Mouse (Mus musculus) T-helper 1 cell (primary cell): ENCODE results near the gene Prcp.

Experiments
- in situ Hi-C: fragments of 300-600 bp; cut with MboI, MseI; formaldehyde crosslinking; loops from one replicate; pipeline ENCODE4 v1.15.1; 2025; ENCODE audit warnings: high pct_unique_total_duplicates

The Prcp gene

DNA sequence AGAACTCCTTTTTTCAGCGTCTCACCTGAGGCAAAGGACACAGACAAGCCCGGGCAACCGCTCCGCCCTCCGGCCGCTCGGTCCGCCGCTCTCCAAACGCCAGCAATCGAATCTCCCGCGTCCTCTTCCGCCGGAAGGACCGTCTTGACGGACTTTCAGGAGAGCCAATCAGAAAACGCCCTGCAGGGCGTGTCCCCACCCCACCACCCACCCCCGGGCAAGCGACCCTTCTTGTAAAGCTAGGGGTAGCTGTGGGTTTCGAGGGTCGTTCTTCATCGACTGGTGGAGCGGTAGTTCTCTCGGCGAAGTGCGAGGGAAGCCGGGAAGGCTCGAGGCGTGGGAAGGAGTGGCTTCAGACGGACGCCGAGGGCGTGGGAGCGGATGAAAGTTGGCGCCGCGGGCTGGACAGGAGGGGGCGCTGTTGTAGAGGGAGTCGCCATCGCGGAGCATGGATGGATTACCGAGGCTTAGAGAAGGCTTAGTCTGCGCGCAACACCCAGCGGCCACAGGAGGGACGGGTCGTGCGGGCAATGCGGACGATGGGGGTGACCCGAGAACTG is at the start of gene Prcp, which contains the start of gene Ddias:
Gene Prcp (plus strand): TSS at position 355 of the 560 bp plus-strand sequence.
Gene Ddias (minus strand): TSS at position 132 of the 560 bp plus-strand sequence.
- in situ Hi-C loops = loop anchor here (5.0 to 10.0 kb wide), 2 partner anchors 209 to 237 kb away; partner anchors contain the start of genes Ankrd42 and Pcf11

DNA sequence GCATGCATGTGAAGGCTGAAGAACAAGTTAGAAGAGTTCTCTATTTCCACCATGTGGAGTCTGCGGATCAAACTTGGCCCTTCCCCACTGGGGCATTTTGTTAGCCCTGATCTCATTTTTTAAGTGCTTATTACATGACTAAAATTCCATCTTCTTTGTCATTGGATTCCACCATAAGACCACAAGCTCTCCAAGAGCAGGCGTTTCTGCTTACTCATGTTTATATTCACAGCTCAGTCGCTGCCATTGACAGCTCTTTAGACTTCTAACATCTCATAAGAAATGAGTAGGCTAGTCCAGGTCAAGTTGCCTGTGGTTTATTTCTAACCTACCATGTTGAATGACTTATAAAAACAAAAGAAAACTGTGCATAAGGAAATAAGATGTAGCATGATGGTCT is 48.0 kb upstream of the Prcp start:
- in situ Hi-C loops = loop anchor here (25.0 kb wide), 1 partner anchor 1186 kb away; no protein-coding TSS in a partner anchor

DNA sequence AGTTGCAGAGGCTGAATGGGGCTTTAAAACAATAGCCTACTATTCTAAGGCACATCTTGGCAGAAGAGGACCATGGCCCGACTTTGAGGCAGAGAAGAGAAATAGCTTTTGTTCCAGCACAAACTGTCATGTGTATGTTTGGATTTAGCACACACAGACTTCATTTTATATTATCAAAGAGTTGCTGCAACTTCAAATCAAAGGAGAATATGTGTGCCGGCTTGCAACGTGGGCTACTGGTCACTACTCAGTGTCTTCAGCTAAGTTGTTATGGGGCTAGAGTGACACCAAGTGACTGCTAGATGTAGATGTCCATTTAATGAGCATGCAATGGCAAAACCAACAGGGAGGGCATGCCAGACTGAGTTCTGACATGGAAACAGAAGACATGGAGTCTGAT is 46.3 kb upstream of the Prcp start:
- in situ Hi-C loops = loop anchor here (25.0 kb wide), 1 partner anchor 1184 kb away; no protein-coding TSS in a partner anchor

DNA sequence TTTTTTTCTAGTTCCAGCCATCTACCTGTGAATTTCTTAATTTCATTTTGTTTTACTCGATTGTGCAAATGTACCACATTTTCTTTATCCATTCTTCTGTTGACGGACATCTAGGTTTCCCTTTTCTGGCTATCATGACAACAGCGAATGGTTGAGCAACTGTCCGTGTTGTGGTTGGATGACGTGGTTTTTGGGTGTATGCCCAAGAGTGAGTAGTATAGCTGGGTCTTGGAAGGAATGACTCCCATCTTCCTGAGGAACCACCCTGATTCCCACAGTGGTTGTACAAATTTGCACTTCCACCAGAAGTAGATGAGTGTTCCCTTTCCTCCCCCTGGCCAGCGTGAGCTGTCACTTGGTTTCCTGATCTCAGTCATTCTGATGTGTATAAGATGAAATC is 41.9 kb upstream of the Prcp start:
- in situ Hi-C loops = loop anchor here (25.0 kb wide), 1 partner anchor 1180 kb away; no protein-coding TSS in a partner anchor

DNA sequence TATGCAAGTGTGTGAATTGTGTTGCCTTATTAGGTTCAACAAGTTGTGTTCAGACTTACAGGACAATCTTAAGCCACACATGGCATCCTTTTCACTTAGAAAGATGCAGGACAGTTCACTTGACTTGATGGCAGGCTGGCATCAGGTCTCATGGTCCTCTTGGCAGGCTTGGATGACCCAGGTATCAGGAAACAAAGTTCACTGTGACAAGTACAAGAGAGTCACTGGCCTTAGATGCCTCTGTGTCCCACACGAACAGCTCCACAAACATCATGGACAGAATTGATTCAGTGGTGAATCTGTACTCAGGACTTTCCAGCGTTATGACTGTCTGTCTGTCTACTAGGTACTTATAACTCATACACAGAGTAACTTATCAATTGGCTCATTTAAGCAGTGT is 39.9 kb upstream of the Prcp start:
- in situ Hi-C loops = loop anchor here (25.0 kb wide), 1 partner anchor 1178 kb away; no protein-coding TSS in a partner anchor

DNA sequence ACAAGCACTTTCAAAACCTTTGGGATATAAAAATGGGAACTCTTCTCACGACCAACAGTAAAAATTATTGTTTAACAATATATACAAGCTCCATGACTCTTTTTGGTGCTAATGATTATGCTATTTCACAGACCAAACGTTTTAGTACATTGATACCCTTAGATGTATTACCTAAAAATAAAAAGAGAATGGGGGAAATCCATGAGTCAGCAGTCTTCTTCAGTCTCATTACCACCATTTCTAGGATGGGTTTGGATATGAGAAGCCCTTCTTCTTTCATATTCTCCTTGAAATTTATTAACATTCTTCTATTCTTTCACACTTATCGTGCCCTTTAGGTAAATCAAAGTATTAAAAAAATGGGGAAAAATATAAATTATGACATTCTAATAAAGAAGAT is 37.8 kb upstream of the Prcp start:
- in situ Hi-C loops = loop anchor here (25.0 kb wide), 1 partner anchor 1176 kb away; no protein-coding TSS in a partner anchor

DNA sequence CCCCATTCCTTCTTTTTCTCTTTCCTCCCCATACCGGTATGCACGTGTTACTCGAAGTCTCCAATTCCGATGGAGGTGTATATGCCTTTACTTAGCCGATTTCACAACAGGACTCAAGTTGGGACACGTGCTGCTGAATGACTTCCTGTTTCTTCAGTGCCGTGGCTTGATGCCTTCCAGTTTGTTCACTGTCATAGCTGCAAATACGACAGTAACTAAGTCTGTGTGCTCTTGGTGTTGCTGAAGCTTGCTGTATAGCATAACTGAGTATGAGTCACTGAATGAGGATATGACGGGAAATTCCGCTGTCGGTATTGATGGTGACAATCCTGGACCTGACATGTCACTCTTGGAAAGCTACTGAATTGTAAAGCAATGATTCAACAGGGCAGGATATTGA is 37.0 kb upstream of the Prcp start:
- in situ Hi-C loops = loop anchor here (25.0 kb wide), 1 partner anchor 1175 kb away; no protein-coding TSS in a partner anchor

DNA sequence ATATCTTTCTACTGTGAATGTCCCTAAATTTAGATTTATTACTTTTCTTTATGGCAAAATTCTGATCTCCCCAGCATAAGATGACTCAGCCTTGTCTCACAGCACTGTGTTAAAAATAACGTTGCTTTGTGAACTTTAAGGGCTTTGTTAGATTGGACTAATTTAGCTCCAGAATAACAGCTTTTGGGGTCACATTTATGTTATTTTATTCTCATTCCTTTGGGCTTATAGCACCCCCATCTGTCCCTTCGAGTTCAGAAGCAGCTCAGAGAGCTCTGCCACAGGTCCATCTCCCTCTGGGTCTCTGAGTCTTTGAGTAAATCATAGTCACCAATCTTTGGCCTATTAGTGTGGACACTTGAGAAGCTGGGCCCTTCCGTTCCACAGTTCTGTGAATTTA is 36.4 kb upstream of the Prcp start:
- in situ Hi-C loops = loop anchor here (25.0 kb wide), 1 partner anchor 1174 kb away; no protein-coding TSS in a partner anchor

DNA sequence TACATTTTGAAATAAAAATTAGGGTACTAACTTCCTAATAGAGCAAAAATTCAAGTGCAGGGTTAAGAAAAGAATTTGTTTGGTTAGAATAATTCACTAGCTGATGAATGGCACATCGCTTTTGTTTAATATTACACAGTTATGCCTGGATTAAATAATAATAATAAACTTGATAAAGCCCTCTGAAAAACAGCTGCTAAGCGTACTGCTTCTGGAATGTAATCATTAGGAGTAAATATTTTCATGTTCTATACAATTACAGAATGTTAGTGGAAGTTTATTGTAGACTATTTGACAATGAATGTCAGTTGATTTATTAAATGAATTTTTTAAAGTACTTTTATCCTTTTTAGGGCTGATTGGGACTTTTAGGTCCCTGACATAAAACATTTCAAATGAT is 32.0 kb upstream of the Prcp start:
- in situ Hi-C loops = loop anchor here (25.0 kb wide), 1 partner anchor 1170 kb away; no protein-coding TSS in a partner anchor

DNA sequence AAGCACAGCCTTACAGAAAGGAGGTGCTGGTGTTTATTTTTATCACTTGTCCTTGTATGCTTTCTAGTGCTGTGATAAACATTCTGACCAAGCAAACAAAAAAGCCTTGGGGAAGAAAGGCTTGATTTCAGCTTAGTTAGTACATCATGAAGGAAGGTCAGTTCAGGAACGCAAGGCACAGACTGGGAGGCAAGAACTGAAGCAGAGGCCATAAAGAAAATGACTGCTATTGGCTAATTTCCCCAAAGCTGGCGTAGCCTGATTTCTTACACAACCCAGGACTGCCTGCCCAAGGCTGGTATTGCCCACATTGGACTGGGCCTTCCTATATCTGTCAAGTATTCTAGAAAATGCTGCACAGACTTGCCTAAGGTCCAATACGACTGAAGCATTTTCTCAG is 26.0 kb upstream of the Prcp start:
- in situ Hi-C loops = loop anchor here (25.0 kb wide), 1 partner anchor 1164 kb away; no protein-coding TSS in a partner anchor

DNA sequence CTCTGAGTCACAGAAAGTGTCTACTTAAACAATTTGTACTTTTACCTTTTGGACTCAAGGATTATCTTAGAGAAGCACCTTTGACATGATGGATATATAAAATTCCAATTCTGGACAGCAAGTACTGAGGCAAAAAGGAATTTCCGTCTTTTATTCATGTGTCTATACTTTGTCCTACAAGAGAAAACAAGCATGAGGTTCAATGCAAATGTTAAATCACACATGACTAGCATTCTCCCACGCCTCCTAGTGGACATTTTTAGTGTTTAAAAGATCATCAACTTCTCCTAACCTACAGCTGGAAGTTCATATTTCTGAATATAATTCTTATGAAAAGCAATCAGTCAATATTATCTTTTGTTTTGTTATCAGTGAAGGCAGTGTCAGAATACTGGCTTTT is 7.7 kb upstream of the Prcp start:
- in situ Hi-C loops = no loop called here

DNA sequence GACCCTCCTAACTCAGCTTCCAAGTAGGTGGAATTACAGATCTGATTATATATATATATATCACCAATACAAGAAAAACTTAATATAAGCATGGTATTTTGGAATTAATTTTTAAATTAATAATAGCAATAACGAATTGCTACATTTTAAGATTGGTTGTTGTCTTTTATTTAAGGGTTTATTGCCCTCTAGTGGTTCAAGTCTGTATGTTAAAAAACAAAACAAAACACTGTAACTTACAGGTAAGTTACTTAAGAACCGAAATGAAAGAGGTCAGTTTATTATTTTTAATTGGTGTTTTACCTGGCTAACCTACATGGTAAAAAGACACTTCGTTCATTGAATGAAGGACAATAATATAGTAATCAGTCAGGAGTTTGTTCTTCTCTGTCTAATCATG is 4.1 kb upstream of the Prcp start:
- in situ Hi-C loops = loop anchor here (5.0 to 10.0 kb wide), 2 partner anchors 205 to 233 kb away; partner anchors contain the start of genes Ankrd42 and Pcf11

DNA sequence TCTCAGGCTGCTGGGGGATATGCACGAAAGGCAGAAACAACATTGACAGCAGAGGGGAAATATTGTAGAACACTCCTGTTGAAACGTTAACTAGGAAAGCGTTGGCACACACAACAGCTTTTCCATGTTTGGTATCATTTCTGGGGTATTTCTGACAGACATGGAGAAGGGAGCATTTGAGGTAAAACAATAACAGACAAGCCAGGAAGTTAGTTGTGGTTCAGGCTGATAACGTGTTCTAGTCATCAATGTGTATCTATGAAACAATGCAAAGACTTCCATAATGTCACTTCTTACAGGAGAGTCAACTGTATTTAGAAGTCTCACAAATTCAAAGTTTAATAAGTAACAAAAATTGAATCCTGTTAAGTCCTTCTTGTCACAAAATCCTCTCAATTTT is 2.7 kb upstream of the Prcp start:
- in situ Hi-C loops = loop anchor here (5.0 to 10.0 kb wide), 2 partner anchors 207 to 234 kb away; partner anchors contain the start of genes Ankrd42 and Pcf11

DNA sequence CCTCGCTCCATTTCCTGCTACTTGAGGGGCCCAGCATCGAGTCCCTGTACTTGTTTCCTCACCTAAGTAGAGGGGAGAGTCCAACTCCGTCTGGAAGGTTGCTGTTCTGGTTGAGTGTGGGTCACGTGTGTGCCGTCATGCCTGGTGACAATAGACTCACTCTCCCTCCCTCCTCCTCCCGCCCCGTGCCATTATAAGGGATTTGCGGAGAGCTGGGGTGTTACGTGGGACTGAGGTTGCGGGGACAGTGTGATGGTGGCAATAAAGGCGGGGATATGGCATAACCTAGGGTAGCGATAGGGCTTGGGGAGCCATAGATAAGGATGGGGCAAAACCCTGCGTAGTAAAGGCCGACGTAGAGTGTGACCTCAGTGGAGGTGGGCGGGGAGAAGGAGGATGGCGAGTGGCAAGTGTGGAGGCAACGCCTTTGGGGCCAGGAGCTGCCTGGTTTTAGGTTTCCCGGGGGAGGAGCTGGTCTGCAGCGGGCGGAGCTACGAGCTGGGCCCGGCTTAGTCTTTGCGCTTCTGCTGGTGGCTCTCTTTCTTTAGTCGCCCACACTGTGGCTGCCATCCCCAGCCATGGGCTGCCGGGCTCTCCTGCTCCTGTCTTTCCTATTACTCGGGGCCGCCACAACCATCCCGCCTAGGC is 615 bp downstream of the Prcp start:
- in situ Hi-C loops = loop anchor here (5.0 to 10.0 kb wide), 2 partner anchors 210 to 238 kb away; partner anchors contain the start of genes Ankrd42 and Pcf11

DNA sequence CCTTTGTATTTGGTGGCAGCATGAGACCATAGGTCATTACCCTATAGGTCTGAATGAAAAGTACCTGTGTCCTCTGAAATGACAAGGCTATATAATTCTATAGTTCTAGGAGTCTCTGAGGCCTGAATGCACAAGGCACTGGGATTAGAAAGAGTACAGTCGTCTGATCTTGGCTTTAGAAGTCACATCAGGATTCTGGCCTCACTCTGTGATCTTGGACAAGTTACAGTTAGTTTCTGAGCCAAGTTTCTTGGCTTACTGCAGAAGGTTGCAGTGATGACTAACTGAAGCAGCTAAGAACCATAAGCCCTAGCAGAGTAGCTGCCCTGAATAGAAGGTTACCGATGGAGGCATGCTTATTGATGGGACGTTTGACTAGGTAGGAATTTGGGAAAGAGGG is 1.8 kb downstream of the Prcp start:
- in situ Hi-C loops = loop anchor here (10.0 kb wide), 1 partner anchor 211 kb away; the partner anchor contains the start of gene Pcf11

DNA sequence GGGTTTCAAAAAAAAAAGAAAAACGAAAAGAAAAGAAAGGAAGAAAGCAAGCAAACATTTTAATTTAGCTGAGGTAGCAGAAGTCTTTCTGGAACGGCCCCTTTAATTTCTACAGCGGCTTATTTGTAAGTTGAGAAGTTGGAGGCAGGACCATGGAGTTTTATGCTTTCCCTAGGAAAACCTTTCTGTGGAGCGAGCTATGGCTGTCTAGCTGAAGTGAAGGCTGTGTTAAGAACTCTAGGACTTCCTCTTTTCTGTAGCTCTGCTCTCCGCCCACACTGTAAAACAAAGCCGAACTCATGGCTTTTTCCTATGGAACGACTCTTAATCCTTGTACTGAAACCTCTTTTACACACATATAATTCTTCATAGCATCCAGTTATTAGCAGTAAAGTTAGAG is 2.3 kb downstream of the Prcp start:
- in situ Hi-C loops = loop anchor here (10.0 kb wide), 1 partner anchor 212 kb away; the partner anchor contains the start of gene Pcf11

DNA sequence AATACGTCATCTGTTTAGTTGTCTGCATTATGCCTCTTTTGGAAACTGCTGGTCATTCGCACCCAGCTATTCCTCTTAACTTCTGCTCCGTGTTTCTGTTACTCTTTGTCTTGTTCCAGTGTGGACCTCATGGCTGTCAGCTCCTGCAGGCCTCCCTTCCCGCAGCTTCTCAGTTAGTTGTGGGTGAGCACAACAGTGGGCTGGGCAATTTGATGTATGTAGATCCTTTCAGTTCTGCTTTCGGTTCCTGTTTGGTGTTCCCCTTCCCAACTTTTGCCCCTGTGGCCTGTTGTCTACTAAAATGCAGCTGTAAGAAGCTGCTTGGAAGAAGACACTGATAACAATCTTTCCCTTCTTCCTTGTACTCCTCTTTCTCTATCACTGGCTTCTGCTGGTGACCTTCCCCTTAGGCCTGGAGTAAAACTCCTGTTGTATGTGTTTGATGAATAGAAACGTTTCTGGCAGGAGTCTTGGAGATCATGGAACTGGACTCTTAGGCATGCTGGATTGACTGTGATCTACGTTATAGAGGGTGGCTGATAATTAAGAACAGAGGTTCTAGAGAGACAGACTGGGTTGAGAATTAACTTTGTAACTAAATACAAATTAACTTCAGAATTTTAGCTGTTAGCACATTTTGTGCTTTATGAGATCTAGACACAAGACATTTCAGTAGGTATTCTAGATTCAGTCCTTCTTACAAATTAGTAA is 4.5 kb downstream of the Prcp start:
- in situ Hi-C loops = loop anchor here (10.0 kb wide), 1 partner anchor 214 kb away; the partner anchor contains the start of gene Pcf11

DNA sequence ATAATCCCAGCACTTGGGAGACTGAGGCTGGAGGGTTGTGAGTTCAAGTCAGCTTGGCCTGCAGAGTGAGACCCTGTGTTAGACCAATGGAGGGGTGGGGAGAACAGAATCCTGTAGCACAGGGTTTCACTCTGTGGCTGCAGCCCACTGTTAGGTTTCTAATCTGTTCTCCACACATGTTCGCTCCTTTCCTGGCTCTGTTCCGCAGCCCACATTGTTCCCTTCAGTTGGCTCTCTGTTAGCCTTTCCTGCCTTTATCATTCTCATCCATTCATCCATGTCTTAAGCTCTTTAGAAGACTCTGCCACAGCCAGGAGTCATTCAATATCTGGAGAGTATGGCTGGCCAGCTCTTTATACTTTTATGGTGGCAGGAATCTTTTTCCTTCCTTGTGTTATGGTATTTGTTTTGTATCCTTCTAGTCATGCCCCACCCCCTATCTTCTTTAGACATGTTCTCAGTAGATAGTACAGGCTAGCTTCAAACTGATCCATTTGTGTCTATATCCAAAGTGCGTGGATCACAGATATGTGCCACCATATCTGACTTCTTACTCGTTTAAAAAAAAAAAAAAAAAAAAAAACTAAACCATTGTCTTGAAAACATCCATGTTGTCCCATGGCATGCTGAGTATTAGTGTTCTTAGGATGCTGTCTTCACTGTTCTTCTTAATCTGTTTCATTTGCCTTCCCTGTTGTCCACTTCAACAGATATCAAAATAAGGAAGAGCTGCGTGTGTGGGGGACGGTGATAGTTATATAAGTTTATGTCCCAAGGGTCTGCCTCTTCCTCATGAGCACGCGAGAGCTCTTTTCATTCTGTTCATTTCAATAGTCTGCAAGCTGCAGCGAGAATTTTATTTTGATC is 9.8 kb downstream of the Prcp start:
- in situ Hi-C loops = no loop called here

DNA sequence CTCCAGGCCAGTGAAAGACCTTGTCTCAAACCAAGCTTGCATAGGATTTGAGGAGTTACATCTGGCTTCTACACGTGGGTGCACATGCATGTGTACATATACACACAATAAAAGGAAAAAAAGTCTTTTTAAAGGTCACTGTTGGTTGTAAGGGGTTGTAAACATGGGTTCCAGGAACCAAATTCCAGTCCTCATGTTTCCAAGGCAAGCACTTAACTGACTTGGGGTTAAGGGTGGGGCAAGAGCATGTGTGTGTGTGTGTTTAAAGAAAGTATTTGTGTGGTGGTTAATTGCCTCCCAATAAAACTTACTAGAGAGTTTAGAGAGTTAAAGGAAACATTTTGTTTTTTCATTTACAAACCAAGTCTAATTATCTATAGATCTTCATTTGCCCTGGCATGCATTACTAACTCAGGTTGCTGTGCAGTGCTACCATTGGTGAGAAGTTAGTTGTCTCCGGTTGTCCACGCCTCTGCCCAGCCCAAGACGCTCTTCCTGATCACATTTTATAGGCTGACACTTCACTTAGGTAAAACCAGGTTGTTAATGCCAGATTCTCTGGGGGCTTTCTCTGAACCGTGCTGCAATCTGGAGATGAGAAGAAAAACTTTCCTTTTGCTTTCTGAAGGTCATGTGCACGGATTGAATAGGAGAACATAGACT is 10.9 kb downstream of the Prcp start:
- in situ Hi-C loops = no loop called here

DNA sequence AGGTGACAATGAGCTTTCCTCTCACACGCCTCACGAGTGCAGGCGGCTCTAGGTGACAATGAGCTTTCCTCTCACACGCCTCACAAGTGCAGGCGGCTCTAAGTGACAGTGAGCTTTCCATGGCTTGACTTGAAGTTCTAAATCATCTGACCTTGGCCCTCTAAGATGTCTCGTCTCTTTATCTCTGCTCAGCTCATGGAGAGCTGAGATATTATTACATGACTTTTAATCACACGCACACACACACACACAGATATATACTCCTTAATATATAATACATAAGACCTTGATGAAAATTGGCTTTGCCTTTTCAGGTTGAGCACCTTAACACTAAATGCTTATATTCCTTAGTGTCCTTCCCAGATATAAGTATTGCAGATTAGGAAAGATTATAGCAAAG is 12.5 kb downstream of the Prcp start:
- in situ Hi-C loops = no loop called here
